Mouse (Mus musculus) layer of hippocampus, adult 18-20 months (tissue): ENCODE results near the gene Kcnk10. TPM values are rescaled to one million over a fixed set of nuclear protein-coding genes. Genes with fewer than 3 reads are reported as not detected.

Experiments
- DNase-seq, 2 experiments: peaks; one replicate each; pipeline ENCODE4 v3.0.0; 2022; ENCODE audit warnings: low spot score in 2 of 2
- total RNA-seq, 2 experiments: library from RNA; stranded (reverse); gene quantifications; 2 replicates each; pipeline ENCODE4 v1.2.3; 2021

Kcnk10 gene
- total RNA-seq, 2 experiments from 2014 or later: 15.2 to 15.7 TPM

DNA sequence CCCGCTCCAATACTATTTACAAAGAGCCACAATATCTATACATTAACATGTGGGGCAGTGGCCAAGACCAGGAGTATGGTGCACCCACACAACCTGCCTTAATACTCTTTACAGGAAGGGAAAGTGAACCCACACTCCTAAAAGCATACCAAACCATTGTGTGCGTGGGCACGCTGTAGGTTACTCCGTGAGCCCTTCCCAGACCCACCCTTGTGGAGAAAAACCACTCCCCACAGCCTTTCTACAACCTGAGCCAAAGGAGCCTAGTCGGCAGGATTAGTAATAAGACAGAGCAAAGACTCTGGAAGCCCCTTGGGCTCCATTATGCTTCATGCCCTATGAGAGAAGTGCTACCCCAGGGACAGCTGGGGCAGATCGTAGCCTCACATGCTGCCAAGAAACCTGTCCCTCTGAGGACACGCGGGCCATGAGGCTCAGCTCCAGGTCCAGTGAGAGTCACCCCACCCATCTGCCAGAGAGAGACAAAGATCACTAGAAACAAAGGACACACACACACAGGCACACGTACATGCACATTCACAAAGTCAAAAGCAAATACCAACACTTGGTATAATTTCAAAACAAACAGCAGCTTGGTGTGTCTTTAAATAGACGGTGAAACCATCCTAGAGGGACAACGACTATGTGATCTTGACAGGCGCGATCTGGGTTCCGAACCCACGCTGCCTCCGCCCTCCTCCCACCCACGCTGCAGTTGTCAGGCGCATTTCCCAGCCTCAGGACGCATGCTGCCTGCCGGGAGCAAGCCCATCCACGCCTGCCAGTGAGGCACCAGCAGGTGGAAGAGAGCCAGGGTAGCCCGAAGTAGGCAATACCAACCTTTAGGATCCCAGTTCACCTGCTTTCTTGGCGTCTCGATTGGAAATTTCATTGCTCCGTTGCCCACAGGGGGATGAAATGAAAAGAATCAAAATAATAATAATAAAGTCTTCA, 4.5 kb downstream of the Kcnk10 start:
- DNase-seq: peak; percentile 86 to 93

DNA sequence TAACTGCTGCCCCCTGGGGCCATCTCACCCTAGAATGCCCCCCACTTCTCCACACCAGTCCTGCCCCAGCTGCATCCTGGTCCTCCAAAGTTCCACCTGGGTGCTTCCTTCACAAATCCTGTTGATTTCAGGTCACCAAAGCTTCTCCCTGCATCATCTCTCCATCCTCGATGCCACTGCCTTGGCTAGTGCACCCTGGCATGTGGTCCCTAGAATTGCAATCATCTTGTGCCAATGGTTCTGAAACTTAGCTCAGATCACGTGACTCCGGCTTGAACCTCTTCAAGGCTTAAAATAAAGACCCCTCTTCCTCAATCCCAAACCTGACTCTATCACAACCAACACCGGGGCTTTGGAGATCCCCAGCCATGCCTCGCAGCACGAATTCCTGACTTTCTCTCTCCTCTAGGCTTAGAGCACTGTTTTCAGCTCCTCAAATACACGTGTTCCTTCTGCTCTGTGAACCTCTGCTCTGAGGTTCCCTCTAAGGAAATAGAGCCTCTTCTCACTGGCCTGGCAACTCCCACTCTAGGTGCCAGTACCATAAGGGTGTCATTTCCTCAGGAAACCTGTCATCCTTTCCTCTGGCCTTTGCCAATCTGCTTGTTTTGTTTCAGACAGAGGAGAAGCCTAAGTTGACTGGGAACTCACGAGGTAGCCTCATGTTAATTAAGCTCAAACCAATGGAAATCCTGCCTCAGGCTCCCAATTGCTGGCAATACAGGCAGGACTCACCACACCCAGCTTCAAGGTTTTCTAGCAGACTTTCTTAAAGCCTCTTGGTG, 6.0 kb downstream of the Kcnk10 start:
- no peak for DNase-seq

DNA sequence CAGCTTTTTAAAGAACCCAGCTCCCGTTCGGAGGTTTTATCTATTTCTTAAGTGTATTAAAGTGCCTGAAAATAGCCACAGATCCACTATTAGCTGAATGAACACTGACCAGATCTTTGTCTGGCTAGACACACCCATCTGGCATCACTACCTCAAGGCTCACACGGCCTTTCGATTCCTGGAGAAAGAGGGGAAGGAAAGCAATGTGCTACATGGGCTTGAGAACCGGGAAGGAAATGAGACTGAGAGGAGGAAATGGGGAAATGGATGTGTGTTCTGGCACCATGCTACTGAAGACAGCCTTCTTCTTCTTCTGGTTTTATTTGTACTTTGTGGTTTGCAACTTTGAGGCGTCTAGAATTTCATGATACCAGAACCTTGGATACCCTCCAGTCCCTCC, 8.7 kb downstream of the Kcnk10 start:
- no peak for DNase-seq

DNA sequence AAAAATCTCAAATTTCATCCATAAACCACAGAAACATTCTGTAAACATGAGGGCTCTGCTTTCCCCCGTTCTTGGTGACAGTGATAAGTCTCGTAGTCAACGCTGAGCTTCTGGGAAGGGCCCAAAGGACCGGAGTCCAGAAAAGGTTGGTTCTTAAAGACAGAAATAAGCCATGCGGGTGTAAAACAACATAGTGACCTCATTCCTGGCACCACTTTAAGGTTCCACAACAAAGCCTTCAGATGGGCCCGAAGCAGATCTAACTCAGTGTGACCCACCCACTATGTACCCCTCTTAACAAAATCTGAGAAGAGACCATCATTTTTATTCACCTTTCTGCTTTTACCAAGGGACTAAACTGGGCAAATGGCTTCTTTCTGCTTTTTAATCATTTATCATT, 10.2 kb downstream of the Kcnk10 start:
- no peak for DNase-seq

DNA sequence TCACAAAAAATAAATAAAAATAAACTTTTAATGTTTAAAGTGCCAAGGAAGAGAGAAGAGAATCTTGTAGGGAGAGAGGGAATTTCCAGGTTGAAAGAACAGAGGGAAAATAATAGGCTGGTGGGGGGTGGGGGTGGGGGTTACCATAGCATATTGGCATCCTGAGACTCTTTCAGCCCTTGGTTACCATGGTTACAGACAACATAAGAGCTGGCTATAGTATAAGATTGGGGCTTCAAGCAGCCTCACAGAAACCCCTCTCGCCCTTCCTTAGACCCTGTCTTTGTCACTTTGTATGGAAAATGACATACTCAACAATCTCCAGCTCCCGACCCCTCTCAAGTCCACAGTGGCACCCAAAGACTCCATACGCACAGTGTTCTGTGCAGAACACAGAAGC, 13.7 kb downstream of the Kcnk10 start:
- no peak for DNase-seq

DNA sequence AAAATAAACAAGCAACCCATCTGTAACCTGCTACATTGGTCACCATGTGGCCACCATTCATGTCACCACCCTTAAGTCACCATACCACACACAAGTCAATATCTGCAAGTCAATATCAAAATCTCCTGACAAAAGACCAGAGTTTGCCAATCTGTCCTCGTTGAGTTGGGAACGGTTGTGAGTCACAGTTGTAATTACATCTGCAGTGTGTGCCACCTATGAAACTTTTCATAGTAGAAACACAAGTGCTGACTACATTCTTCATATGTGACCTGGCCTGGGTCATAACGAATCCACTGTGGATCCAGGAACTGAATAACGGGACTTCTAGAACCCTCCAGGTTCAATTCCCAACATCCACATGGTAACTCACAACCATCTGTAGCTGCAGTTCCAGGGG, 14.8 kb downstream of the Kcnk10 start:
- DNase-seq: no peak

DNA sequence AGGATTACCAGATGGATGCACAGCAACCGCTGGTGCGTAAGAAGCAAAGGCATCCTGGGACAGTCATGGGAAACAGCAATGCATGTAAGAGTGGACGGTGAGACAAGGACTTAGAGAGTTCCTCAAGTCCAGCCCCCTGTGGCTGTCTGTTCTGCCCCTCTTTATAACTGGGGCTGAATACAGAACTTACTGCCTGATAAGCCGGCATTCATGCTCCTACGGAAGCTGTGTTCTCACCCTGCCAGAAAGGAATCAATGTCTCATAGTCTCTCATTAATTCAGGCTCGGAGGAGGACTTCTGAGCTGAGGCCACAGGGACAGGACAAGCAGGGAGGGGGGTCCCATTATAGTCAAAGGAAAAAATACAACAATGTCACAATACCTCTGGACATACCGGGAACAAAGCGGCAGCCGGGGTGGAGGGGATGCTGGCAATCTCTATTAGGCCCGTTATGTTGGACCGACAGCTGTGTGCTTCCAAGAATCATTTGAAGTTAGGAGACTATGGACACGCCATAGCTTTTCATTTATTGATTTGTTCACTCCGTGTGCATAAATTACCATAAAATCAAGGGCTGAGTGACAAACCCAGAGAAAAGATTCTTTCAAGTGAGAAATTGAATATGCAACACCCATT, 15.7 kb downstream of the Kcnk10 start:
- no peak for DNase-seq

DNA sequence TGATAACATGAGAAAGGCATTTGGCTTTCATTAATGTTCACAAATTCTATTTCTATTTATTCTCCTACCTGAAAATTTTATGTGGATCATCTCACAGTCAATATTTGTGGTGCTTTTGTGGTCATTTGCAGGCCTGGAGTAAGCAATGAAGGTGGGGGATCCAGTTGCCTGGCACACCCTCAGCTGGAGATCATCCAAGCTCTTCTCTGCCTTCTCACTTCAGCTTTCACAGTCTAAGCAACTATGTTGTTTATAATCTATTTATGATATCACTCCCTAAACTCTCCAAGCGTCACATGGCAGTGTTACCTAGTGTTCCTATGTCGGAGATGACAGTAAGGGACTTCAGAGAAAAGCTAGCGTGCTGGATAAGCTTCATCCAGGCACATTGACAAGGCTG, 18.1 kb downstream of the Kcnk10 start:
- DNase-seq: no peak

DNA sequence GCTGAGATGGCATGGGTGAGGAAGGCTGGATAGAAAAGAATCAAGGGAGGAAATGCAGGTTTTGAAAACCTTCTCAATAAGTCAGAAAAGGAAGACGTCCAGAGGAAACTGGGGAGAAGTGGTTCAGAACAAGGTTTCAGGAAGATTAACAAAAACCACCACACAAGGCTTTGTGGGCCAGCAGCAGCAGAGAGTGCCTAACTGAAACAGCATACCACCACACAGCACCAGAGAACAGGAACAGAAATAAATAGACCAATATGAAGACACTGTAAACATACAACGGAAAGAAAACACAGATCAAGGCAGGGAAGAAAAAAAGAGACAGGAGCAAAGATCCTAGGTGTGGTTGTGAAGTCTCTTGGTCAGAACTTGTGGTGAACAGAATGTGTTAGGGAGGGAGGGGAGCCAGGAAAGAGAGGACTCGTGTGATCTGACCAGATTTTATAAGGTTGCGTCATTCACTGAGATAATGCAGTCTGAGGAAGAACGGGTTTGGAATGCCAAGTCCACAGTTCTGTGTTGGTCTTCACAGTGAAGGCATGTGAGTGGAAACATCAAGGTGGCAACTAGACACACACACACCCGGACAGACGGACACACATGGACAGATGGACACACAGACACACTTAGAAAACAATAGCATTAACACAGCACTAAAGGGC, 21.0 kb downstream of the Kcnk10 start:
- no peak for DNase-seq

DNA sequence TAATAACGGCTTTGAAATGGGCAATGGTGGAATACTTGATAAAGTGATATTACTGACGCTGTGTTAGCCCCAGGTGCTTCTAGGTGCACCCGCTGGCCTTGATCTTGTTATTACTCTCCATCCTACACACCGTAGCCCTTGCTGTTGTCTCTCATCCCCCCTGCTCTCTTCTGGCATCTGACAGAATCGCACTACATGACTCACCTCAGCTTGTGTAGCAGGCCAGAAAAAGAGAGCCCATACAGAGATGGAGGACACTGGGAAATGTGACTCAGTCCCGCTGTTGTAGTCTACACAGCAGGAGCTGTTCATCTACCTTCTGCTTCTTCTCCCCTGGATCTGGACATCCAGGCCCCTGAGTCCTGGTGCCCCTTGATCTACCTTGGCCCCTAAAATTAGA, 28.1 kb downstream of the Kcnk10 start:
- DNase-seq: no peak

DNA sequence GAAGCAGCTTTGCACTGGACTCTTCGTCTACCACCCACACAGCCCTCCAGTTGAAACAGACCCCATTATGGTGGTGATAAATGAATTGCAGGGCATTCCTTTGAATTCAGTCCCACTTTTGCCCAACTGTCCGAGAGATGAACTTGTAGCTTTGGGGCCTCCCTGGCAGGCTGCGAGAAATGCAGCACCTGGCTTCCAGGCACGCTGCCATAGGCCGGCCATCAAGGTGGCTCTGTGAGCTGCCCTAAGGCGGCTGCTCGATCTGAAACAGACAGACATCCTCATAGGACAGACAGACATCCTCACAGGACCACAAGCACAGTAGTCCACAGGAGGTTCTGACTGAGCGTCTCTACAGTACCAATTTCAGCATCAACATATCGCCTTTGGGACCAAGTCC, 30.0 kb downstream of the Kcnk10 start:
- DNase-seq: no peak

DNA sequence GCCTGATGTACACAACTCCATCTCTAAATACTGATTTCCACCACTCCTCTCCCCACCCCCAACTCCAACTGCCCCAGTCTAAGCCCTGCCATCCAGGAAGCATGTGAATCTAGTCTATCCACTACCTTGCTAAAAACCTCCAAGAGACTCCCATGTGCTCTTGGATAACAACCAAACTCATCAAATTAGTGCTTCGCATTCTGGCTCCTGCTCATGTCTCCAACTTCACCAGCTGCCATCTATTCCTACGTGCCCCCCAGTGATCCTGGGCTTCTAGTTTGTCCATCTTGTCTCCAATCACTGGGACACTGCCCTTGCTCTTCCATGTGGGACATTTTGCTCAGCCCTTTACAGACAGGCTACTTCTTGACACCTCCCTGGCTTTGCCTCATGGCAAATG, 32.2 kb downstream of the Kcnk10 start:
- DNase-seq: peak in 1 of 2 experiments; percentile 37

DNA sequence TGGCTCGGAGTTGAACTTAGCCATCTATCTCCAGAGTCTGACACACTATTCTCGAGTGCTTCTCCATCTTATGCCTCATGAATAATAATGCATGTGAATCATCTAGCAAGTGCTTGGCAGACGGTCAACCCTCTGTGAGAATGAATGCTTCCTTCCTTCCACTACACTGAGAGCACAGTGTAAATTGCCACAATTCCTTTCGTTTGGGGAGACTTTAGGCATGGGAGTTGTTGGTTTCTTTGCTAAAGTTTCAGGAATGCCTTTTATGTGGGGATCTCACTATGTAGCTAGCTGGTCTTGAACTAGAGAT, 32.9 kb downstream of the Kcnk10 start:
- DNase-seq: peak; percentile 54 to 85

DNA sequence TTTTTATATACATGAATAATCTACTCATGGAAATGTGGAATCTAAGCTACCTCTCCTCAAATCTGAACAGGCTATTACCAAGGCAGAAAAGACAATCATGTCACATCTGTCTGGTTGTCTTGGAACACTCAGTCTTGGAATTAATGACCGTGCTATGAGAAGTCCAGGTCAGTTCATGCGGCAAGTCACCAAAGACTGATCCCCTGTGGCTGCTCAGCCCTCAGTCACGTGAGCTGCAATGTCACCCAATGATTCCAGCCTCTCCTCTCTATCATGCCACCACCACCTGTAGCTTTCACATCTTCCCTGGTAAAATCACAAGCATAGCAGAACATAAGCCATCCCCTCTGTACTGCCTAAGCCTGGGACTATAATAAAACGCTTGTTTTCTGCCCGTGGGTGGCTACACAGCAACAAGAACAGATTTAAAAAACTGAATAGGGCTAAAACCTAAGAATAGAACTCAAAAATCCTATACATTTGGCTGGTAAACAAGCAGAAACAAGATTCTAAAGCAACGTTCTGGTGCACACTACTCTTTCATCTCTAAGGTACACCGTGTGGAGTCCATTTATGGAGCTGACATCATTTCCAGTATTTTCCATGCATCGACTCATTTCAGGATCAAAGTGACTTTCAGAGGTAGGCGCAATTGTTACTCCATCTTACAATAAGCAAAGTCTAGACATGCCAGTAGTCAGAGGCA, 33.4 kb downstream of the Kcnk10 start:
- DNase-seq: peak in 1 of 2 experiments; percentile 37

DNA sequence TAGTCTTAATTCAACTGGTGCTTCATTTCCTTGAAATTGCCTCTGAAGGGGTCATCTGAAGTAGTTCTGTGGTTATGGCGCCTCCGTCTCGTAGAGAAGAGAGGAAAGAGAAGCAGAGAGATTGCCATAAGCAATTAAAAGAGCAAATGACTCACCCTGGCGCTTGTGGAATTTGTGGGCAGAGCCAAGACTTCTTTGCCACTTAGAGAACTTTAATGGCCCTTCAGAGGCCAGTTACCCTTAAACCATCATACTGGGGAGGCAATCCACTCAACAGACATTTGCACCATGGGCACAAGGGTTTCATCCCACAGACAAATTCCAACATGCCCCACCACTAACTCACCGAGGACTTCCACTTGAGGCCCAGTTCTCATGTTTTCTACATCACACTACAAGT, 41.4 kb downstream of the Kcnk10 start:
- DNase-seq: no peak

DNA sequence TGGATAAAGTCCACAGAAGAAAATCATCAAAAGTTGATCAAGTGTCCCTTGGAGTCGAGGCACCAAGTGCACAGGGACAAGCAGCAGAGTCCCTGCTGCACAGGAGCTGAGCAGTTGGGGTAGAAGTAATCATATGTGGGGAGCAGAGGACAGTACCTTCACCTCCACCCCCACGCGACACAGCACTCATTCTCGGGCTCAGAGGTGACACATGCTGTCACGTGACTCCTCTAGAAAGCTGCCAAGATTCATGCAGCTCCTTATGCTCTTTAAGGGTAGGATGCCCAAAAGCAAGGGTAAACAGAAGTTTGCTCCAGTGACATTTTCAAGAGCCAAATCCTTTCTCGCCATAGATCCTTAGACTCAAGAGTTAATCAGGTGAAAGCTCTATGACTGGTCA, 42.1 kb downstream of the Kcnk10 start:
- DNase-seq: no peak

DNA sequence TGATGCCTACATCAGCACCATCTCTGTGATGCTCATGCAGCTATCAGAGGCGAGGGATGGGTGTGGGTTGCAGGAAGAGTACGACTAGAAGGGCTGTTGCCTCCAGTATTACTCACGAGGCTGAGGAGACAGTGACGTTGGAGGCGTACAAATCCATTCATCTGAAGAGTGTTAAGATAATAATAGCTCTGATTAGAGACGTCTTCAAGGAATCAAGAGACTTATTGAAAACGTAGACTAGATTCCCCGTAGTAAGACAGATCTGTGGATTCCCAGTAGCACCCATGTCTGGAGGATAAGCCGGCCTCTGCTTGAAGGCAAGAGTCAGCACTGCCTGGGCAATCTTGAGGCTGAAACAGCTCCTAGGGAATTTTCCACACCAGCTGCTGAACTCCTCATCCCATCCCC, 42.6 kb downstream of the Kcnk10 start:
- peak in 1 of 2 experiments; percentile 59 for DNase-seq

DNA sequence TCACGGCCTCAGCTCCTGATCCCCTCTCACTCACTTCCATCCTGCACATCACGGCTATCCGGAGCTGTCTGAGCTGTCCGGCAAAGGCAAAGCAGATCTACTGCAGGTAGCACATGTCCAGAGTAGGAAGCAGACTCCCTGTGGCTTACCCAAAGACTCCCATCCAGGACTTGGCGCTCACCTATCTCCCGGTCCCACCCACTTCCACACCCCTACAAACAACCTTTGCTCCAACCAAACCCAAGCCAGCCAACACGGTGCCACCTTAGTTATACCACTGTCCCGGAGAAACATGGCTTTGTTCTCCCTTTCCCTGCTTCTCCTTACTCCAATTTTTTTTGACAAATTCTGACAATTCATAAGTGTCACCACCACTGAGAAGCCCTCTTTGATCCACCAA, 49.5 kb downstream of the Kcnk10 start:
- no peak for DNase-seq

DNA sequence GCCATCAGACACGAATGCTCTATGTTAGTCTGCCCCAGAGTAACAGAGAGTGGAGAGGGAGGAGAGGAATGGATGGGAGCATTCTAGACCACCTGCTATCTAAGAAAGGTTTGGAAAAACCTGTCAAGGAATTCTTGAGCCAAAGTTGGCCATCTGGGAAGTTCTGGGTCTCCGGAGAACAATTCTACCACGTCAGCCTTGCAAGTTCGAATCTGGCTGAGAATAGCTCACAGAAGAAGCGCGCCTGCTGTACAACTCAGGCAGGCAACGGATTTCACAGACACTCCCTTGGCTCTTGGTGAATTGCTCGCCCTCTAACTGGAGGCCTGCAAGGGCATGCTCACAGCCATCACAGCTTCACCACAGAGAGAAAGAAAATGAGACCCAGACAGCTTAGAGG, 52.7 kb downstream of the Kcnk10 start:
- DNase-seq: no peak

DNA sequence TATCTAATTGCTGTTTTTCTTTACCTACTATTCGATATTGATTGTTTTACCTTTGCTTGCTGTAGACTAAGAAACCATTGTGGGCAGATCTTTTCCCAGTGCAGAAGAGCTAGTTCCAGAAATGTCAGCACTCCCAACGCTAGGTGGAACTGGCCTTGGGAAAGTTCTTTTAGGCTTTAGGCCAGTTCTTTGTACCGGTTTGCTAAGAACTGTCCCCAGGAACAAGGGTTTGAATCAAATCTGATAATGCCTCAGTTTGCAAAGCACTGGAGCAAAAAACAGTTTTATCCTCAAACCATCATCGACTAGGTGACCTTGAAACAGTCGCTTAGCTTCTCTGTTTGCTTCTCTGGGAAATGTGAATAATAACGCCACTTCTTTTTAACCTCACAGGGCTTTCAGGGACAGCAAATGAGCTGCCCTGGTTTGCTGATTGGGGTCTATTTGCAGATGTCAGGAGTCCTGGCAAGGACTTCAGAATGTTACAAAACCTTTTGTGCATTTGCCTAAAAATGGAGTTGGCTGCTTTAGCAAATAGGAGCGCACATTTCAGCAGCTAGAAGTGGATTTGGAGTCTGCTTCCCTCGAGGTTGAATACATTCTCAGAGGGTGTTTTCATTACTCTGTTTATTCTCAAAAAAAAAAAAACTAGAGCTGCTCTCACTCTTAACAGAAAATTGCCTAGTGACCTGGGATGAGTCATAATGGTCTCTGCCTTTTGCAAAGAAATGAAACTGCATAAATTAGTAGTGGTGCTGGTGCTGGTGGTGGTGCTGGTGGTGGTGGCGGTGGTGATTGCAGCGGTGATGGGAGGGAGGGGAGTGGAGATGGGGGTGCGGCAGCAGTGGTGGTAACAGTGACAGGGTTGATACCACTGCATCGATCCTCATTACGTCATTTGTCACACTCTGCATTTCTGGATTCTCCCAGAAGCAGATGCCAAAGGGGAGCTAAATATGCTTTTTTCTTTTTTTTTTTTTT, 53.5 kb downstream of the Kcnk10 start:
- DNase-seq: peak in 1 of 2 experiments; percentile 23
